Mouse (Mus musculus) forebrain, embryonic 14.5 days (tissue): ENCODE results near the gene Camsap2. TPM values are rescaled to one million over a fixed set of nuclear protein-coding genes. Genes with fewer than 3 reads are reported as not detected.

ENCODE experiments used
- ATAC-seq: fragments of 200-750 bp; cut with Nextera tagmentation; 2 replicates; pipeline ENCODE4 v1.8.0; 2017; ENCODE audit warnings: mild to moderate bottlenecking, moderate library complexity
- DNase-seq: peaks from one replicate; pipeline ENCODE4 v3.0.0-alpha.2; 2015; ENCODE audit warnings: low spot score
- H3K27ac ChIP-seq: fragments of 300-500 bp; sonication (generic); 2 replicates; pipeline ENCODE4 v1.5.1; 2014; ENCODE audit warnings: low read depth, mild to moderate bottlenecking, control low read depth, low read length, moderate library complexity
- H3K27me3 ChIP-seq: fragments of 300-500 bp; sonication (generic); replicated peaks from 2 replicates; pipeline ENCODE4 v1.6.1; 2014; ENCODE audit warnings: low read length, control low read depth, mixed read lengths; ENCODE audit not compliant: control insufficient read depth, insufficient read depth
- H3K36me3 ChIP-seq: fragments of 300-500 bp; sonication (generic); 2 replicates; pipeline ENCODE4 v1.6.1; 2014; ENCODE audit warnings: low read length, control low read depth; ENCODE audit not compliant: control insufficient read depth, insufficient read depth
- H3K4me1 ChIP-seq: fragments of 300-500 bp; sonication (generic); 2 replicates; pipeline ENCODE4 v1.6.1; 2014; ENCODE audit warnings: antibody characterized with exemption, low read length, control low read depth; ENCODE audit not compliant: control insufficient read depth, insufficient read depth
- H3K4me2 ChIP-seq: fragments of 300-500 bp; sonication (generic); 2 replicates; pipeline ENCODE4 v1.6.1; 2014; ENCODE audit warnings: mild to moderate bottlenecking, control low read depth, low read length
- H3K4me3 ChIP-seq: fragments of 300-500 bp; sonication (generic); 2 replicates; pipeline ENCODE4 v1.5.1; 2014; ENCODE audit warnings: low read depth, low read length, control low read depth
- H3K9ac ChIP-seq: fragments of 300-500 bp; sonication (generic); 2 replicates; pipeline ENCODE4 v1.6.1; 2014; ENCODE audit warnings: mild to moderate bottlenecking, low read length, control low read depth, moderate library complexity
- H3K9me3 ChIP-seq: fragments of 300-500 bp; sonication (generic); replicated peaks from 2 replicates; pipeline ENCODE4 v1.6.1; 2016; ENCODE audit warnings: low read length, control low read depth, mixed read lengths; ENCODE audit not compliant: control insufficient read depth
- WGBS: fragments of 180-500 bp; shearing (Covaris S2); extraction: QIAGEN DNeasy Blood & Tissue Kit; methylation state at CpG from one replicate; pipeline ENCODE4 v1.1.7; 2014; 5-methylcytosine and 5-hydroxymethylcytosine counted together
- polyA plus RNA-seq: library from polyadenylated mRNA; unstranded; fragments of >200 nt; fragmentation: Nextera tagmentation; extraction: Ambion mirVana; gene quantifications from 2 replicates; pipeline ENCODE4 v1.2.1, GENCODE M21; 2014

Camsap2 gene
- polyA plus RNA-seq, 1 experiment from 2014 or later = 39.5 TPM

DNA sequence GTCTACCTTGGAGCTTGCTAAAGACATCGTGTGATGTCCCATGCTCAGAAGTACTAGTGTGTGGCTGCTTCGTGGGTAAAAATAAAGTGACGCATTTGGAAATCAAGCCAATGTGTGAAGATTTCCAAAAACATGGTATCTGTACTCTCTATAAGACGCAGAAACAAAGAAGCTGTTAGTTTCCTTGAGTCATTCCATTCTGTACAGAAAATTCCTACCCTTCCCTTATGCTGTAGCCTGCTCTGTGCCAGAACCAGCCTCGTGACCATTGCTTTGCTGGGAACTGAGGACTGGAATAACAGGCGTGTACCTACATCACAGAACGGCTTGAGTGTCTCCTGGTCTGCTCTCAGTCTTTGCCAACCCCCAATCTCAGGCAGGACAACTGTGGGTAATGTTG is 104.1 kb downstream of the Camsap2 start:
- DNase-seq = no peak
- no peak overlapping the region for H3K9ac ChIP-seq
- no peaks in the 10 kb centered on the region for H3K36me3 ChIP-seq
- ATAC-seq = no peak
- no peaks in the 10 kb centered on the region for H3K4me1 ChIP-seq
- no peak overlapping the region for H3K4me3 ChIP-seq
- no peak overlapping the region for H3K27ac ChIP-seq
- H3K27me3 ChIP-seq = no peaks in the 10 kb centered on the region
- WGBS = 90% methylated on average over 7 of the region's 7 CpGs
- no peaks in the 10 kb centered on the region for H3K9me3 ChIP-seq
- no peak overlapping the region for H3K4me2 ChIP-seq

GRCm38 (mm10) chr1:136238495-136238894 is 107.4 kb downstream of the Camsap2 start:
- Histone ChIP-seq H3K4me3 (no peak overlapping the region), H3K27ac (no peak overlapping the region), H3K36me3 (no peaks in the 10 kb centered on the region), H3K9ac (no peak overlapping the region), H3K9me3 (no peaks in the 10 kb centered on the region), H3K4me2 (no peak overlapping the region), H3K4me1 (peaks cover 3% of the 10 kb centered on the region; the same call in 1 of the 2 replicates), H3K27me3 (no peaks in the 10 kb centered on the region)
- ATAC-seq (no peak), DNase-seq (no peak)
- WGBS = 93% methylated on average over 4 of the region's 4 CpGs

DNA sequence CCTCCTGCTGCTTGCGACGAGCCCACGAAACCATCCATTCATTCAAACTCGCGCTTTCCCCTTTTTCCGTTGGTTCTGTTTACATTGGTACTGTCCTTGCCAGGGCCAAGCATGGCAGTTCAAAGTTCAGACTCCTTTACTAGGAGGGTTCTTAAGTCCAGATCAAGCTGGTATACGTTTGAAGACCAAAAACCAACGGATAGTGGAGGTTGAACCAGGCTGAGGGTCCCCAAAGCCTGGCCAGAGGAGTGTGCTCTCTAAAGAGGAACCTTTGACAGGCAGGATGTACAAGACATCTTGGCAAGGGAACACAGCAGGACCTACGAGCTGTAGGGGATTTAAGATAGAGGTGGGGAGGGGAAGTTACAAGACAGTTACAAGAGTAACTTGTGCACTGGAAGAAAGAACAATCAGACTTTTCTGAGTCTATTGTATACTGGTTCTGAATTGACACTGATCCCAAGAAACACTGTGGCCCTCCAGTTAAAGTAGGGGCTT is 111.3 kb downstream of the Camsap2 start:
- no peak; the same call in 1 of the 2 replicates for ATAC-seq
- Histone ChIP-seq H3K4me3 (peak overlapping the region; percentile 51), H3K27ac (0 out of 2 replicates have a peak overlapping the region, but pooled peaks have one; percentile 52), H3K9ac (peak overlapping the region; percentile 74), H3K4me1 (peaks cover 30% of the 10 kb centered on the region), H3K27me3 (no peaks in the 10 kb centered on the region), H3K9me3 (no peaks in the 10 kb centered on the region), H3K4me2 (peak overlapping the region; percentile 76), H3K36me3 (no peaks in the 10 kb centered on the region)
- DNase-seq = peak; percentile 20
- 2% methylated on average over 9 of the region's 9 CpGs for WGBS

DNA sequence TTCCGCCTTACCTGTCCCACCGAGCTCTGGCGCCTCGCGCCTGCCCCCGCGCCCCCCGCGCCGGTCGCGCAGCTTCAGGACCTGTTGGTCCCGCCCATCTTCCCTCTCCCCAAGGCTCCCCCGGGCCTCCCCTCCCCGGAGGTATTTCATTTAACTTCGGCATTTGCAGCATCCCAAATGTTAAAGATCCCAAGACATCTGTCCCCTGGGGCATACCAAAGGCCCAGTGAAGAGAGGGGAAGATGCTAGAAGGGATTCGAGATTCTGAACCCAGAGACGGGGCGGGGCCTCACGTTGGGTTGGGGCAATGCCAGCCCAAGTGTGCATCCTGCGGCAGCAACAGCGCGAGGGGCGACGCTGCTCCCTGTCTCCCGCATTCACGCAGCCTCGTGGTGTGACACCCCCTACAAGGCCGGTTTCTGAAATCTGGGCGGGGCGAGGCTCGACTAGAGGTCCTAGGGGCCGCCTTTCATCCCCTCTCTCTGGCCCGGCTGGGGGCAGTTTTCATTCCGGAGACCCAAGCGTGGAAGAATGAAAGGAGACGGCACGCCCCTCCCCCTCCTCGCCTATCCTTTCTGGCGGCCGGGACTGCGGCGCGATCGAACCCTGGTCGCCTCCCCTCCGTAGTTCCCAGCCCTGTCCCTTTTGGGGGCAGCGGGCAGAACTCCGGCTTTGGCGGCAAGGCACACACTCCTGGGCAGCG is 111.9 kb downstream of the Camsap2 start, which contains the start of gene Inava:
Gene Inava, minus strand, starts transcription at position 373 of the 703 bp plus-strand sequence.
- no peaks in the 10 kb centered on the region for H3K36me3 ChIP-seq
- ATAC-seq = peak; percentile 85
- H3K4me1 ChIP-seq = peaks cover 30% of the 10 kb centered on the region

DNA sequence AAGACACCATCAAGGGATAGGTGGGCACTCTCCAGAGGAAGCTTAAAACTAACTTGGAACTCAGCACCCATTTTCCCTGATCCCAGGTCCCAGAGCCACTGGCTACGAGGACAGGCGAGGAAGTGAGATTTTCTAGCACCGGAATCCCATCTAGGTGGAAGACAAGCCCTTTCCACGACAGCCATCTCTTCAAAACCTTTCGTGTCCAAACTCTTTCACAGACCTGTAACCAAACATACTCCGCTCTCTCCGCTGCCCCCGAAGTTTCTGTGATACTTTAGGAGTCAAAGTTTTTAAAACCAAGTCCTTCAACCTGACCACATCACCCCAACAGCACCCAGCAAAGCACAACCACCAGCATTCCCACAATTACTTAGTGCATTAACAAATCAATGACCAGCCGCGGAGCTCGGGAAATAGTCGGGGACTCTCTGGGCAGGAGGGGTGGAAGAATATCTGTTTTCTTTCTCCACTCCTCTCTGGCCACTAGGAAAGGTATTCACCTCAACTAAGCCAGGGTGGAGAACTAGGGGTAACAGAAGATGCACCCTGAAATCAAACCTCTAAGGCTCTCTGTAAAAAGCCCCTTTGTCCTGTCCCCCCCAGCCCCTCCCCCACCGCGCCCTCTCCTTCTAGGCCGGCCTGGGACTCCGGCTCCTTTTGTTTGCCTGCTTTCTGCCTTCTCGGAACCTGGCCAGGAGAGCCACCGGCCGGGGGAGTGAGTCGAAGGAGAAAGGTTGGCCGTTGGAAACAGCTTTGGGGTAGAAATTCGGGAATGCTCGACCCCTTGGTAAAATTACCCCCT is 112.7 kb downstream of the Camsap2 start:
- peak overlapping the region; percentile 74 for H3K9ac ChIP-seq
- H3K9me3 ChIP-seq = no peaks in the 10 kb centered on the region
- peaks cover 36% of the 10 kb centered on the region for H3K4me1 ChIP-seq
- 1% methylated on average over 23 of the region's 23 CpGs for WGBS
- peak overlapping the region; percentile 51 for H3K4me3 ChIP-seq
- no peaks in the 10 kb centered on the region for H3K36me3 ChIP-seq
- H3K27me3 ChIP-seq = no peaks in the 10 kb centered on the region
- DNase-seq (peak; percentile 48), ATAC-seq (peak; percentile 16; the same call in 1 of the 2 replicates)
- peak overlapping the region; percentile 5; the same call in 1 of the 2 replicates for H3K27ac ChIP-seq
- peak overlapping the region; percentile 76 for H3K4me2 ChIP-seq

More for the DNA sequence above, 111.9 kb downstream of the Camsap2 start, which contains the start of gene Inava:
- Histone ChIP-seq H3K9me3 (no peaks in the 10 kb centered on the region), H3K9ac (peak within 1 kb of the TSS; percentile 74), H3K4me2 (peak within 1 kb of the TSS; percentile 76), H3K27me3 (no peaks in the 10 kb centered on the region), H3K27ac (peak within 1 kb of the TSS; percentile 52; the same call in 1 of the 2 replicates), H3K4me3 (peak within 1 kb of the TSS; percentile 51)
- WGBS = 1% methylated on average over 46 of the region's 51 CpGs
- peak; percentile 87 for DNase-seq

DNA sequence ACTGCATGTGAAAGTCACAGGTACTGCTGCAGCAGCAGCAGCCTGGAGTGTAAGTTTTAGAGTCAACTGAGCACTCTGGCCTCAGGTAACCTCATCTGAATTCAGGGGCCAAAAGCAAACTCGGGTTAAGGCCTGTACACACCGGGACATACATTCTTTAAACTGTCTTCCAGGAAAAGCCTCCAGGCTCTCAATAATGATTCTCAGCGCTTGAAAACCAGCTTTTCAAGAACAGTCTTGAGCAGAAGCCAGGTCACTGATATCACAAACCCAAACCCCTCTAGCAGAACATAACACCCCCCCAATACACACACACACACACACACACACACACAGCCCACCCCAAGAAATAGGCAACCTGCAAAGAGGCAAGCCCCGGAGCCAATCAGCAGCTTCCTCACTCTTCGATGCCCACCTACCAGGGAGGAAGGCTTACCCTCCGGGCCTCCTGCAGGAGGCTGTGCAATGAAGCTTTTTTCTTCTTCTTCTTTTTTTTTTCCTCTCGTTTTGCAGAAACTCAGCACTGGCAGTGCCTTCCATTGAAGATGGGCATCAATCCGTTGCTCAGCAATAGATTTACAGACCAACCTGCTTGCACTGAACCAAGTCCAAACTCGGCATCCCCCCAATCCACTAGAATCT is 113.5 kb downstream of the Camsap2 start:
- H3K36me3 ChIP-seq = no peaks in the 10 kb centered on the region
- peak overlapping the region; percentile 74; the same call in 1 of the 2 replicates for H3K9ac ChIP-seq
- no peaks in the 10 kb centered on the region for H3K9me3 ChIP-seq
- peaks cover 40% of the 10 kb centered on the region for H3K4me1 ChIP-seq
- peak overlapping the region; percentile 76 for H3K4me2 ChIP-seq
- H3K4me3 ChIP-seq = peak overlapping the region; percentile 51
- ATAC-seq (no peak), DNase-seq (peak; percentile 51)
- no peak overlapping the region for H3K27ac ChIP-seq
- H3K27me3 ChIP-seq = no peaks in the 10 kb centered on the region
- under 1% methylated on average over 9 of the region's 9 CpGs for WGBS

- H3K4me2 ChIP-seq = peak overlapping the region; percentile 76
- H3K27me3 ChIP-seq = no peaks in the 10 kb centered on the region
- DNase-seq (no peak), ATAC-seq (no peak)
- H3K4me3 ChIP-seq = peak overlapping the region; percentile 51
- peaks cover 40% of the 10 kb centered on the region for H3K4me1 ChIP-seq
- peak overlapping the region; percentile 74; the same call in 1 of the 2 replicates for H3K9ac ChIP-seq
- no peaks in the 10 kb centered on the region for H3K9me3 ChIP-seq
- peaks cover 5% of the 10 kb centered on the region for H3K36me3 ChIP-seq
- H3K27ac ChIP-seq = no peak overlapping the region
- 2% methylated on average over 6 of the region's 6 CpGs for WGBS
These were observed 114.3 kb downstream of the Camsap2 start for GRCm38 (mm10) chr1:136231596-136231995.

DNA sequence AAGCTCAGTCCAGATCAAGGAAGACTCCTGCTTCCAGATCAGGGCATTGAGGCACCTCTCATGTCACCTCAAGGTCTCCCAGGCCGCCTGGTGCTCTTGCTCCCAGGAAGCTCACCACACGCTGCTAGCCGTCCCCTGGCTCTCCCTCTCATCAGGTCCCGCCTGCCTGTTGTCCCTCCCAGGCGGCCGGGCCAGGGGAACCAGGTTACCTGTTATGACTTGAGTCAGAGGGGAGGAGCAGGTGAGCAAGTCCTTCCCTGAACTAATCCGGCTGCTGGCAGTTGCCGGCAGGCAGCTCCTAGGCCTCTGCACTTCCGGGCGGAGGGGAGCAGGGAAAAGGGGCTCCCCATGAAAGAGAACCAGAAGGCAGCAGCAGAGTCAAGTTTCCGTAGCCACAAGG is 115.7 kb downstream of the Camsap2 start:
- no peaks in the 10 kb centered on the region for H3K9me3 ChIP-seq
- no peak for DNase-seq

More for the DNA sequence above, 115.7 kb downstream of the Camsap2 start:
- no peak overlapping the region for H3K4me3 ChIP-seq
- 24% methylated on average over 11 of the region's 11 CpGs for WGBS
- no peak overlapping the region; the same call in 1 of the 2 replicates for H3K9ac ChIP-seq
- peaks cover 18% of the 10 kb centered on the region for H3K36me3 ChIP-seq
- H3K4me2 ChIP-seq = peak overlapping the region; percentile 76
- peaks cover 40% of the 10 kb centered on the region for H3K4me1 ChIP-seq
- H3K27ac ChIP-seq = no peak overlapping the region
- H3K27me3 ChIP-seq = no peaks in the 10 kb centered on the region
- no peak for ATAC-seq
